Comparison of ENCODE assay signal across 11 mouse cellular contexts in genomic region chr2:151862257-151862810, GRCm38 (mm10). TPM values are rescaled to one million over a fixed set of nuclear protein-coding genes. Genes with fewer than 3 reads are reported as not detected.
DNase-seq lines count a peak whose midpoint lies in the region; ATAC-seq and TF ChIP-seq lines count a peak whose summit lies in the region.
"Had no signal": no experiment of that assay in that cellular context is flagged by ENCODE, and none has a peak within 500 bp of the region (broad histone marks: within the 10 kb centered on the region; RNA-seq: fewer than 3 reads in every experiment).

No protein-coding gene starts in this region.

- no peaks in the 10 kb centered on the region for H3K36me3 ChIP-seq in embryonic facial prominence, embryonic 11.5 days (replicated peaks; ENCODE audit: control insufficient read depth, insufficient read depth, low read depth, low read length)
- H3K36me3 ChIP-seq in embryonic facial prominence, embryonic 10.5 days (replicated peaks): no peaks in the 10 kb centered on the region
- H3K36me3 ChIP-seq in liver, adult 2 months (ENCODE audit: control insufficient read depth, insufficient read depth, low read length): no peaks in the 10 kb centered on the region
- H3K36me3 ChIP-seq in neural tube, embryonic 15.5 days: no peaks in the 10 kb centered on the region

- no peak for TF ChIP-seq POLR2A in liver, adult 2 months (IDR thresholded peaks at IDR 0.05; ENCODE audit: extremely low read depth, insufficient read depth, low read length)

- no peak overlapping the region for H3K27ac ChIP-seq in embryonic facial prominence, embryonic 11.5 days (replicated peaks; ENCODE audit: low read depth, low read length)
- H3K27ac ChIP-seq in embryonic facial prominence, embryonic 10.5 days (replicated peaks): no peak overlapping the region; the same call in 1 of the 2 replicates
- no peak overlapping the region for H3K27ac ChIP-seq in liver, adult 2 months (replicated peaks; ENCODE audit: insufficient read depth, low read depth, low read length)
- no peak overlapping the region for H3K27ac ChIP-seq in neural tube, embryonic 15.5 days (replicated peaks)

- ATAC-seq in embryonic facial prominence, embryonic 11.5 days (replicated peaks; ENCODE audit: insufficient number of reproducible peaks, low FRiP score, low TSS enrichment, low read depth): no peak
- ATAC-seq in neural tube, embryonic 15.5 days (ENCODE audit: low FRiP score): no peak

- no peaks in the 10 kb centered on the region for H3K79me2 ChIP-seq in liver, adult 2 months (ENCODE audit: control insufficient read depth, insufficient read depth, low read length)

- H3K27me3 ChIP-seq in embryonic facial prominence, embryonic 11.5 days (ENCODE audit: control insufficient read depth, insufficient read depth, low read length): no peaks in the 10 kb centered on the region
- 0 out of 2 replicates have a peak, but pooled peaks cover 4% of the 10 kb centered on the region for H3K27me3 ChIP-seq in embryonic facial prominence, embryonic 10.5 days (replicated peaks; ENCODE audit: low read depth, poor library complexity, severe bottlenecking)
- H3K27me3 ChIP-seq in liver, adult 2 months (ENCODE audit: control insufficient read depth, insufficient read depth, low read length): no peaks in the 10 kb centered on the region
- H3K27me3 ChIP-seq in neural tube, embryonic 15.5 days (replicated peaks): no peaks in the 10 kb centered on the region

- DNase-seq in embryonic facial prominence, embryonic 11.5 days (ENCODE audit: low spot score): peak; percentile 50
- DNase-seq in embryonic facial prominence, embryonic 10.5 days (ENCODE audit: low spot score): no peak
- peak; percentile 5 for DNase-seq in liver, adult 2 months (ENCODE audit: extremely low read depth, low read depth, low spot score)
- DNase-seq in liver (no peak), adipocyte (ENCODE audit: low spot score) (peak; percentile 13)
- DNase-seq in naive thymus-derived CD4-positive, alpha-beta T cell, adult 2 months (ENCODE audit: low read depth): peak; percentile 22
- no peak for DNase-seq in kidney, adult 9 months

- no peaks in the 10 kb centered on the region for H3K9me3 ChIP-seq in embryonic facial prominence, embryonic 11.5 days (replicated peaks; ENCODE audit: control insufficient read depth, low read length)
- H3K9me3 ChIP-seq in embryonic facial prominence, embryonic 10.5 days: no peaks in the 10 kb centered on the region
- no peaks in the 10 kb centered on the region for H3K9me3 ChIP-seq in neural tube, embryonic 15.5 days (replicated peaks)
- H3K9me3 ChIP-seq: megakaryocyte, embryonic 14.5 days had no signal

- 54% methylated on average over 5 of the region's 5 CpGs for WGBS in embryonic facial prominence, embryonic 11.5 days
- whole genome bisulfite sequencing in embryonic facial prominence, embryonic 10.5 days: 61% methylated on average over 5 of the region's 5 CpGs
- 41% methylated on average over 5 of the region's 5 CpGs for WGBS in liver, adult 2 months
- 46% methylated on average over 5 of the region's 5 CpGs for WGBS in neural tube, embryonic 15.5 days

- H3K4me3 ChIP-seq in embryonic facial prominence, embryonic 11.5 days (ENCODE audit: low read depth, low read length): no peak overlapping the region
- no peak overlapping the region for H3K4me3 ChIP-seq in embryonic facial prominence, embryonic 10.5 days
- H3K4me3 ChIP-seq in liver, adult 2 months (ENCODE audit: insufficient read depth, low read depth, low read length): no peak overlapping the region
- H3K4me3 ChIP-seq in neural tube, embryonic 15.5 days (replicated peaks): no peak overlapping the region
- H3K4me3 ChIP-seq: megakaryocyte, embryonic 14.5 days had no signal

- H3K4me2 ChIP-seq in embryonic facial prominence, embryonic 11.5 days (ENCODE audit: low read depth, low read length): no peak overlapping the region
- H3K4me2 ChIP-seq in neural tube, embryonic 15.5 days: no peak overlapping the region

- H3K4me1 ChIP-seq in embryonic facial prominence, embryonic 11.5 days (ENCODE audit: control insufficient read depth, insufficient read depth, low read length): no peaks in the 10 kb centered on the region
- H3K4me1 ChIP-seq in embryonic facial prominence, embryonic 10.5 days: peaks cover 9% of the 10 kb centered on the region
- H3K4me1 ChIP-seq in liver, adult 2 months (ENCODE audit: control insufficient read depth, insufficient read depth, low read length): no peaks in the 10 kb centered on the region
- no peaks in the 10 kb centered on the region for H3K4me1 ChIP-seq in neural tube, embryonic 15.5 days

- TF ChIP-seq CTCF in liver, adult 2 months (IDR thresholded peaks at IDR 0.05; ENCODE audit: low read depth, low read length): peak; percentile 30; the same call in 1 of the 2 replicates

- no peak overlapping the region for H3K9ac ChIP-seq in embryonic facial prominence, embryonic 11.5 days (replicated peaks; ENCODE audit: low read length)
- H3K9ac ChIP-seq in liver, adult 2 months (ENCODE audit: low read depth, low read length): no peak overlapping the region
- H3K9ac ChIP-seq in neural tube, embryonic 15.5 days (replicated peaks): no peak overlapping the region

RNA-seq across cellular contexts. Expression of gene Rspo4, which starts 19.6 kb away (rescaled TPM):
- polyA plus RNA-seq in embryonic facial prominence, embryonic 11.5 days (2014; fragmentation: Nextera tagmentation; extraction: Ambion mirVana): 0.36 and 0.71 TPM in 2 replicates
- polyA plus RNA-seq in embryonic facial prominence, embryonic 10.5 days (2016; fragmentation: Nextera tagmentation; extraction: Ambion mirVana): 0.67 and 0.85 TPM in 2 replicates
- total RNA-seq in liver, adult 2 months (2014; rRNA removed): not detected in 2 replicates
- polyA plus RNA-seq in liver, adult 2 months (2012; rRNA removed): not detected in 2 replicates
- polyA plus RNA-seq in neural tube, embryonic 15.5 days (2015; fragmentation: Nextera tagmentation; extraction: Ambion mirVana): 0.42 and 0.43 TPM in 2 replicates
- total RNA-seq: left cerebral cortex, postnatal 36 days had no signal
- polyA plus RNA-seq: kidney, embryonic 14.5 days had no signal

RNA-seq across cellular contexts. Expression of gene Angpt4, which starts 48.7 kb away (rescaled TPM):
- 0.45 and 0.52 TPM in 2 replicates for polyA plus RNA-seq in embryonic facial prominence, embryonic 11.5 days (2014; fragmentation: Nextera tagmentation; extraction: Ambion mirVana)
- 0.27 and 0.73 TPM in 2 replicates for polyA plus RNA-seq in embryonic facial prominence, embryonic 10.5 days (2016; fragmentation: Nextera tagmentation; extraction: Ambion mirVana)
- total RNA-seq in liver, adult 2 months (2014; rRNA removed): under 0.01 and 0.13 TPM in 2 replicates
- 0.10 and 0.19 TPM in 2 replicates for polyA plus RNA-seq in liver, adult 2 months (2012; rRNA removed)
- polyA plus RNA-seq in neural tube, embryonic 15.5 days (2015; fragmentation: Nextera tagmentation; extraction: Ambion mirVana): 0.50 and 2.1 TPM in 2 replicates

Comparison
In these comparisons a context has a peak if more than half of its experiments do, and no peak if none do; other contexts are left out.
1. DNase-seq: peak in embryonic facial prominence, embryonic 11.5 days (single experiment), liver, adult 2 months (single experiment), adipocyte (single experiment) and naive thymus-derived CD4-positive, alpha-beta T cell, adult 2 months (single experiment); none in embryonic facial prominence, embryonic 10.5 days (single experiment), liver (single experiment) and kidney, adult 9 months (single experiment).